Mouse (Mus musculus) erythroblast, embryonic 14.5 days (primary cell): ENCODE results near the gene Supt4a.

Source experiments
- GATA1 ChIP-seq: IDR thresholded peaks from 2 replicates; pipeline ENCODE4 v1.6.1; 2012; ENCODE audit warnings: low read length, inconsistent platforms, mixed read lengths
- TAL1 ChIP-seq: IDR thresholded peaks from 3 replicates; pipeline ENCODE4 v1.6.1; 2012; ENCODE audit warnings: low read length, inconsistent platforms, mixed read lengths

DNA sequence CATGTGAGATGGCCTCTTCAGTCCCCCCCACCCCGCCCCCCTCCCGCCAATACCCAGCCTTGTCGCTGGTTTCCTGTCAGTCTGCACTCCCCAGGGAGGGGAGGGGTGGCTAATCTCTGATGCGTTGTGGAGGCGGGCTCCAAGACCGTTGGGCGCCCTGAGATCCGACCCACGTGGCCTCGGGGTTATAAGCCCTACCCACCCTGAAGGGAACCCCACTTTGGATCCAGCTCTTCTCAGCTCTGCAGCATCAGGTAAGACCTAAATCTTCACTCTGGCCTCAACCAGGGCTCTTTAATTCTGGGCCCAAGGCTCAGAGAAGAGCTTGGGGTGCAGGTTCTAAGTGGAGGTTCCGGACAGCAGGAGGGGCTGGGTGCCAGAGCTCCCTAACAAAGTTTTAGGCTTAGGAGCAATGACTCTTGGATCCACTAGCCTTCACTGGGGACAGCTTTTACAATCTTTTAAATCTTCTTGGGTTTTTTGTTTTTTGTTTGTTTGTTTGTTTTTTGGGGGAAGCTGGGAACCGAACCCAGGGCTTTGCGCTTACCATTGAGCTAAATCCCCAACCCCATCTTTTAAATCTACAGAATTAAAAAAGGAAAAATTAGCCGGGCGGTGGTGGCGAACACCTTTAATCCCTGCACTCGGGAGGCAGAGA lies 18.1 kb downstream of the Supt4a start:
- no peak for TF ChIP-seq TAL1
- TF ChIP-seq GATA1: no peak
